Mouse (Mus musculus) midbrain, embryonic 12.5 days (tissue): Measurements from ENCODE around the gene Immp2l. TPM values are rescaled to one million over a fixed set of nuclear protein-coding genes. Genes with fewer than 3 reads are reported as not detected.

Experiments used
- ATAC-seq: fragments of 200-750 bp; cut with Nextera tagmentation; 2 replicates; pipeline ENCODE4 v1.8.0; 2017; ENCODE audit warnings: low read depth, moderate TSS enrichment, moderate library complexity; ENCODE audit not compliant: low FRiP score
- H3K27ac ChIP-seq: fragments of 300-500 bp; sonication (generic); replicated peaks from 2 replicates; pipeline ENCODE4 v1.5.1; 2016; ENCODE audit warnings: mild to moderate bottlenecking
- H3K27me3 ChIP-seq: fragments of 300-500 bp; sonication (generic); 2 replicates; pipeline ENCODE4 v1.6.1; 2016; ENCODE audit warnings: mild to moderate bottlenecking
- H3K36me3 ChIP-seq: fragments of 300-500 bp; sonication (generic); 2 replicates; pipeline ENCODE4 v1.6.1; 2016
- H3K4me1 ChIP-seq: fragments of 300-500 bp; sonication (generic); 2 replicates; pipeline ENCODE4 v1.6.1; 2016
- H3K4me2 ChIP-seq: fragments of 300-500 bp; sonication (generic); replicated peaks from 2 replicates; pipeline ENCODE4 v1.6.1; 2016; ENCODE audit warnings: mild to moderate bottlenecking, moderate library complexity
- H3K4me3 ChIP-seq: fragments of 300-500 bp; sonication (generic); 2 replicates; pipeline ENCODE4 v1.5.1; 2016; ENCODE audit warnings: mild to moderate bottlenecking
- H3K9ac ChIP-seq: fragments of 300-500 bp; sonication (generic); replicated peaks from 2 replicates; pipeline ENCODE4 v1.6.1; 2016; ENCODE audit warnings: mild to moderate bottlenecking, moderate library complexity
- H3K9me3 ChIP-seq: fragments of 300-500 bp; sonication (generic); 2 replicates; pipeline ENCODE4 v1.6.1; 2016; ENCODE audit warnings: mild to moderate bottlenecking
- WGBS: fragments of 180-500 bp; shearing (Covaris S2); methylation state at CpG from one replicate; pipeline ENCODE4 v1.1.7; 2016; 5-methylcytosine and 5-hydroxymethylcytosine counted together
- polyA plus RNA-seq: library from polyadenylated mRNA; unstranded; fragments of >200 nt; fragmentation: Nextera tagmentation; extraction: Ambion mirVana; gene quantifications from 2 replicates; pipeline ENCODE4 v1.2.1, GENCODE M21; 2016

The Immp2l gene
- polyA plus RNA-seq, 1 experiment from 2014 or later = 10.7 TPM

DNA sequence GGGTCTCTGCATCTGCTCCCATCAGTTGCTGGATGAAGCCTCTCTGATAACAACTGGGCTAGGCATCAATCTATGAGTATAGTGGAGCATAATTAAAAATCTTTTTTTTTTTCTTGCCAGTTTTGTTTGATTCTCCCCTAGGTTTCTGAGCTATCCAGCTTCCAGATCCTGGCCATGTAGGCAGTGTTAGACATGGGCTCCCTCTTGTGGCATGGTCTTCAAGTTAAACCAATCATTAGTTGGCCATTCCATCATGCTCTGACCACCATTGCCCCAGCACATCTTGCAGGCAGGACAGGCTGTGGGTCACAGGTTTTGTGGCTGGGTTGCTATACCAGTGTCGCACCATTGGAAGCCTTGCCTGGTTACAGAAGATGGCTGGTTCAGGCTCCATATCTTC, 656.3 kb downstream of the Immp2l start:
- Histone ChIP-seq H3K27ac (no peak overlapping the region), H3K36me3 (no peaks in the 10 kb centered on the region), H3K4me3 (no peak overlapping the region), H3K9me3 (no peaks in the 10 kb centered on the region), H3K4me1 (no peaks in the 10 kb centered on the region), H3K27me3 (0 out of 2 replicates have a peak, but pooled peaks cover 10% of the 10 kb centered on the region), H3K4me2 (no peak overlapping the region), H3K9ac (no peak overlapping the region)
- 93% methylated on average over 1 of the region's 1 CpGs for WGBS
- no peak for ATAC-seq

- H3K9ac ChIP-seq = no peak overlapping the region
- H3K4me1 ChIP-seq = no peaks in the 10 kb centered on the region
- no peaks in the 10 kb centered on the region for H3K36me3 ChIP-seq
- 57% methylated on average over 1 of the region's 1 CpGs for WGBS
- 0 out of 2 replicates have a peak, but pooled peaks have one; percentile 30 for ATAC-seq
- H3K4me3 ChIP-seq = no peak overlapping the region
- no peak overlapping the region for H3K4me2 ChIP-seq
- H3K9me3 ChIP-seq = no peaks in the 10 kb centered on the region
- peaks cover 26% of the 10 kb centered on the region for H3K27me3 ChIP-seq
- no peak overlapping the region for H3K27ac ChIP-seq
Observed at GRCm38 (mm10) chr12:41682141-41682540, 658.3 kb downstream of the Immp2l start.

- Histone ChIP-seq H3K36me3 (no peaks in the 10 kb centered on the region), H3K4me3 (no peak overlapping the region), H3K4me2 (no peak overlapping the region), H3K27me3 (peaks cover 56% of the 10 kb centered on the region), H3K27ac (no peak overlapping the region), H3K4me1 (no peaks in the 10 kb centered on the region), H3K9ac (no peak overlapping the region), H3K9me3 (no peaks in the 10 kb centered on the region)
- WGBS = 38% methylated on average over 3 of the region's 3 CpGs
- peak; percentile 63 for ATAC-seq
Observed at GRCm38 (mm10) chr12:41689809-41690208, 665.9 kb downstream of the Immp2l start.

DNA sequence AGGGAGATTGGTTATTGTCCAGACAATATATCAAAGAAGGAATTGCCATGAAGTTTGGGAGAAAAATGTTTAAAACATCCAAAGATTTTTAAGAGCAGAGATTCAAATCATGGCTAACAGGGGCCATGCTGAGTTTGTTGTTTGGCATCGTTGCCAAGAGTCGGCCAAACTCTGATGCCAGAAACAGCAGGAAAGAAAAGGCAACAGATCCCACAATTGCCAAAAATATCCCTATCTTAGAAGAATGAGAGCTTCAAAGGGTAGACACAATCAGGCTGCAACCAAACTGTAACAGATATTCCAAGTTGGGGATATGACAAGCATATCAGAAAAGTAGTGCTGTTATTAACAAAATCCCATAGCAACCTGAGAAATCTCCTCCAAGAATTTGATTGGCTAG, 686.7 kb downstream of the Immp2l start:
- Histone ChIP-seq H3K36me3 (no peaks in the 10 kb centered on the region), H3K9ac (no peak overlapping the region), H3K27me3 (no peaks in the 10 kb centered on the region), H3K27ac (no peak overlapping the region), H3K4me2 (no peak overlapping the region), H3K4me3 (no peak overlapping the region), H3K4me1 (no peaks in the 10 kb centered on the region), H3K9me3 (no peaks in the 10 kb centered on the region)
- no peak for ATAC-seq
- WGBS = 83% methylated on average over 2 of the region's 2 CpGs

DNA sequence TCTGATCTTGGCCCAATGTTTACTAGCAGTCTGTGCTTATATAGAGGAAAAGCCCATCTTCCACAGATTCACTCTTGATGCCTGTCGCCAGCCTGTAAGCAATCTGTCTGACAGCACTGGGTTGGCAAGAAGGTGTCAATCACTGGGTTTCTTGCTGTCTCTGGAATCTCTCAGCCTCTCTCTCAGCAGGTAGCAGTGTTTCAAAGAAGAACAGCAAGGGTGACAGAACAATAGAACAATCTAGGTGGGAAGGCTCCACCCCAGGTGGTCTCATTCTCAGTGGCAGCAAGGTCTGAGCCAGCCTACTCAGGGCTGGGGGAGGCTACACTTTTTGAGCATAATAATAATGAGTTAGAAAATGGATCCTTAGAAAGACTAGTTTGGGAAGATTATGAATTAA, 693.1 kb downstream of the Immp2l start:
- WGBS = 29% methylated on average over 1 of the region's 1 CpGs
- no peaks in the 10 kb centered on the region for H3K27me3 ChIP-seq
- no peak overlapping the region for H3K4me3 ChIP-seq
- no peaks in the 10 kb centered on the region for H3K36me3 ChIP-seq
- H3K9me3 ChIP-seq = peaks cover 8% of the 10 kb centered on the region; the same call in 1 of the 2 replicates
- no peaks in the 10 kb centered on the region for H3K4me1 ChIP-seq
- no peak overlapping the region for H3K9ac ChIP-seq
- no peak for ATAC-seq
- H3K27ac ChIP-seq = no peak overlapping the region
- no peak overlapping the region for H3K4me2 ChIP-seq

DNA sequence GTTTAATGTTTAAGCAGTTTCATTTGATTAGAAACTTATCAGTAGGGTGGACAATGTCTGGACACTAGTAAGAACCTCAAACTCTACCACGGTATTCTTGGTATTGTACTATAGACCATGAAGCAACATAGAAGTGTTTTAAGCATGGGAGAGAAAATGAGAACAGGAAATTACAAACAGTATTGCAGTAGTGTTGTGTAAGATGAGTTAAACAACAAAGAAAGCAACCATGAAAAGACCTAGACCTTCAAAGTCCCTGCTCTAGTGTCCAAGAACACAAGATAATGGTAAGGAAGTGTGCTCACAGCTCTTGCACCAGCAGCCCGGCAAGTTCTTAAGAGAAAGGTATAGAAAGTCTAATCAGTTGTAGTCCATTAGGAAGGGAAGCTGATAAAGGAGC, 700.7 kb downstream of the Immp2l start:
- Histone ChIP-seq H3K4me3 (no peak overlapping the region), H3K27me3 (no peaks in the 10 kb centered on the region), H3K27ac (no peak overlapping the region), H3K9ac (no peak overlapping the region), H3K9me3 (no peaks in the 10 kb centered on the region), H3K4me2 (no peak overlapping the region), H3K4me1 (peaks cover 4% of the 10 kb centered on the region; the same call in 1 of the 2 replicates), H3K36me3 (no peaks in the 10 kb centered on the region)
- no peak for ATAC-seq
- WGBS = 89% methylated on average over 2 of the region's 2 CpGs

DNA sequence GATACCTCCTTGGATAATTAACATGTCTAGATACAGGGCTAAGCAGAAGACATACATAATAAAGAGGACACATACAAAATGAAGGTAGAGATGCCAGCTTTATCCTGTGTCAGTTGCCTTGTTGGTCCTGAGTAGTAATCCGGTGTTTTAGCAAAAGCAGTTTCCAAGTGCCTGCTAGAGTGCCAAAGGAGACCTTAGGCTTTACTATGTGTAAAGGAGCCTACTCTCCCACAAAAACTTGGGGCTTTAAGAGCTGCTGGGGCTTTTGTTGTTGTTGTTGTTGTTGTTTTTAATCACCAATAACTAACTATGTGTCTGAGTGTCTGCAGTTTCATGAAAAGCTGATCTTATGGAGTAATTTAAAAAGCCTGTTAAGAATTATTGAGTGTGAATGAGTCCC, 702.8 kb downstream of the Immp2l start:
- H3K27me3 ChIP-seq = no peaks in the 10 kb centered on the region
- H3K4me3 ChIP-seq = no peak overlapping the region
- peaks cover 4% of the 10 kb centered on the region; the same call in 1 of the 2 replicates for H3K4me1 ChIP-seq
- no peak overlapping the region for H3K27ac ChIP-seq
- no peak overlapping the region for H3K9ac ChIP-seq
- ATAC-seq = 0 out of 2 replicates have a peak, but pooled peaks have one; percentile 7
- WGBS = 81% methylated on average over 1 of the region's 1 CpGs
- no peaks in the 10 kb centered on the region for H3K9me3 ChIP-seq
- H3K36me3 ChIP-seq = no peaks in the 10 kb centered on the region
- H3K4me2 ChIP-seq = no peak overlapping the region

GRCm38 (mm10) chr12:41727221-41727620, 703.3 kb downstream of the Immp2l start:
- Histone ChIP-seq H3K27ac (no peak overlapping the region), H3K4me3 (no peak overlapping the region), H3K9me3 (no peaks in the 10 kb centered on the region), H3K4me1 (peaks cover 4% of the 10 kb centered on the region; the same call in 1 of the 2 replicates), H3K27me3 (no peaks in the 10 kb centered on the region), H3K36me3 (no peaks in the 10 kb centered on the region), H3K4me2 (no peak overlapping the region), H3K9ac (no peak overlapping the region)
- peak; percentile 70; the same call in 1 of the 2 replicates for ATAC-seq
- WGBS = 30% methylated on average over 3 of the region's 3 CpGs

- Histone ChIP-seq H3K36me3 (no peaks in the 10 kb centered on the region), H3K4me1 (peaks cover 4% of the 10 kb centered on the region; the same call in 1 of the 2 replicates), H3K4me2 (no peak overlapping the region), H3K4me3 (no peak overlapping the region), H3K9ac (no peak overlapping the region), H3K27me3 (no peaks in the 10 kb centered on the region), H3K27ac (no peak overlapping the region), H3K9me3 (no peaks in the 10 kb centered on the region)
- ATAC-seq = peak; percentile 16; the same call in 1 of the 2 replicates
- WGBS = 76% methylated on average over 1 of the region's 1 CpGs
Observed at GRCm38 (mm10) chr12:41727764-41728338, 704.0 kb downstream of the Immp2l start.

DNA sequence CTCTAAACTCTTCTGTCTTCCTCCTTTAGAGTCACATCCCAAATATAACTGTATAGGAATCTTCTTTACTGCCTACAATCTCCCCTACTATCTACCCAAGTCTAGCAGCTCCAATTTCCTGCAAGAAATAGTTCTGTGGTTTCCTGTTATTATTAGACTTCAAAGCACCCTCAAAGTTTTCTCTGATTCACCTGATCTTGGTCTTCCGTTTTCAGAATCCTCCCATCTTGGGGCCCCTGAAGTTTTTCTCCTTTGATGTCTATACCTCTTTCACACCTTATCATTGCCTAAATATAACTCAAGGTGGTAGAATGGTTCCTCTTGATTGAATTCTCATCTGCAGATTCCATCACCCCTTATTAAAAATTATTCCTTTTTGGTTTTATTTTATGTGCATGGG, 704.6 kb downstream of the Immp2l start:
- Histone ChIP-seq H3K27me3 (no peaks in the 10 kb centered on the region), H3K4me3 (no peak overlapping the region), H3K27ac (no peak overlapping the region), H3K36me3 (no peaks in the 10 kb centered on the region), H3K9ac (no peak overlapping the region), H3K4me1 (peaks cover 4% of the 10 kb centered on the region; the same call in 1 of the 2 replicates), H3K9me3 (no peaks in the 10 kb centered on the region), H3K4me2 (no peak overlapping the region)
- no peak for ATAC-seq
- WGBS = 85% methylated on average over 1 of the region's 1 CpGs

DNA sequence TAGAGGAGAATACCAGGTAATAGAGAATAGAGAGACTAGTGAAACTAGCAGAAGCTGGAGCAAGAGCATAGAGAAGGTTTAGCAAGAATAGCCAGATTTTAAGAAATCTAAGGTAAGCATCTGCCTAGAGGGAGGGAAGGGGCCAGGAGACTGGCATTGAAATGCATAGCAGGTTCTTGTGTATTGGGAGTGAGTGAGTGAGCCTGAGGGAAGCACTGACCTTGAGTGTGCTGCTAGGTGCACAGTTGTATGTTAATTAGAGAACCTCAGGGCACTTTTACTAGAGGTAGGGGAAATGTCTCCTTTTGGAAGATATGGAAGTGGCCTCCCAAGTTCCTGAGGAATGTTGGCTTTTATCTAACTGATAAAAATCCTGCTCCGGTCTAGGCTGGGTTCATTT, 705.9 kb downstream of the Immp2l start:
- no peak overlapping the region for H3K9ac ChIP-seq
- H3K4me2 ChIP-seq = no peak overlapping the region
- H3K9me3 ChIP-seq = no peaks in the 10 kb centered on the region
- H3K27me3 ChIP-seq = no peaks in the 10 kb centered on the region
- H3K4me1 ChIP-seq = peaks cover 4% of the 10 kb centered on the region; the same call in 1 of the 2 replicates
- H3K27ac ChIP-seq = no peak overlapping the region
- H3K4me3 ChIP-seq = no peak overlapping the region
- ATAC-seq = no peak
- WGBS = 94% methylated on average over 1 of the region's 1 CpGs
- no peaks in the 10 kb centered on the region for H3K36me3 ChIP-seq

DNA sequence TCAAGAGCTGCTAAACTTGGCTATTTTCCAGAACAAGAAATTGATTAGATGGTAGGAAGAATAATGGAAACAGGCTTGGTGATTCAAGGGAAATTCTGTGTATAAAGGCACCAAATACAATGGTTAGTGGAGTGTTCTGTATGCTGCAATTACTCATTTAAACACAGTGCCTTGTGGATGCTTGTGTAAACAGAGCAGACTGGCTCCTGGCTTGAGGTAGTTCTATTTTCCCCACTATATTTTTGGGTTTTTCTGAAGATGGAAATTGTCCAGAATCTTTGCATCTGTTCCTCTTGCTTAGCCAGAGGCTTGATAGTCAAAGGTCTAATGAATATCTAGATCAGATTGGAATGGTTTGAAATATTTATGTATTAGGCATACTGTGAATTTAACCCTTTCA, 709.3 kb downstream of the Immp2l start:
- no peak overlapping the region for H3K27ac ChIP-seq
- H3K36me3 ChIP-seq = no peaks in the 10 kb centered on the region
- H3K27me3 ChIP-seq = no peaks in the 10 kb centered on the region
- no peak overlapping the region for H3K4me3 ChIP-seq
- no peak for ATAC-seq
- no peaks in the 10 kb centered on the region for H3K4me1 ChIP-seq
- H3K9ac ChIP-seq = no peak overlapping the region
- no peak overlapping the region for H3K4me2 ChIP-seq
- H3K9me3 ChIP-seq = no peaks in the 10 kb centered on the region

- Histone ChIP-seq H3K36me3 (no peaks in the 10 kb centered on the region), H3K9me3 (0 out of 2 replicates have a peak, but pooled peaks cover 5% of the 10 kb centered on the region), H3K4me1 (no peaks in the 10 kb centered on the region), H3K27me3 (no peaks in the 10 kb centered on the region), H3K4me3 (no peak overlapping the region), H3K4me2 (no peak overlapping the region), H3K9ac (no peak overlapping the region), H3K27ac (no peak overlapping the region)
- 85% methylated on average over 3 of the region's 3 CpGs for WGBS
- ATAC-seq = no peak
Observed at GRCm38 (mm10) chr12:41742887-41743286, 719.0 kb downstream of the Immp2l start.
